Mouse (Mus musculus): Measurements from ENCODE around the gene Tex10. TPM values are rescaled to one million over a fixed set of nuclear protein-coding genes. Genes with fewer than 3 reads are reported as not detected.
A peak's percentile ranks its signal among the peaks of the same experiment; 100 is the strongest.
"Not testable (repeated sequence)": the region's sequence is repeated elsewhere in the genome, so short reads cannot be mapped to it uniquely, and the experiment has no call there.

Tex10 gene
- polyA plus RNA-seq, 1 experiment from 2014 or later: 40.8 TPM

GRCm38 (mm10) chr4:48454106-48454773 lies 19.0 kb downstream of the Tex10 start:
- H3K27me3 ChIP-seq: no peaks in the 10 kb centered on the region
- H3K36me3 ChIP-seq: peaks cover 67% of the 10 kb centered on the region
- no peak overlapping the region for H3K4me3 ChIP-seq
- 100% methylated on average over 2 of the region's 2 CpGs for WGBS
- H3K9ac ChIP-seq: no peak overlapping the region
- H3K4me1 ChIP-seq (replicated peaks): no peaks in the 10 kb centered on the region
- H3K9me3 ChIP-seq: no peaks in the 10 kb centered on the region
- no peak for ATAC-seq (ENCODE audit: low read depth)
- no peak overlapping the region for H3K27ac ChIP-seq (replicated peaks)
- no peak overlapping the region for H3K4me2 ChIP-seq

DNA sequence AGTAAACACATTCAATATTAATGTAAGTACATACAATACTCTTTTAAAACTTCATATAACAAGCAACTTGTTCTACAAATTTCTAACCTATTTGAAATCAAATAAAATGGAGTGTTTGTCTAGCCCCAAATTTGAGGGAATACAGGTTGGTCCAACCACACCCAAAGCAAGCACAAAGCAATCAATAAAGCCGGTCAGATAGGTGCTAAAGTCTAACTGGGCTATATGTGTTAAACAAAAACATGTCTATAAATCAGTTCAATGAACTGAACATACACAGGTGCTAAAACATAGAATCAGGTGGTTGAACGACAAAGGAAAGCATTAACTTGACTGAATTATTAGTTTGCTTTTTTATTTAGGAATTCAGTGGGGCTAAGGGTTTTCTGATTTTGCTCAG lies 45.2 kb downstream of the Tex10 start:
- Histone ChIP-seq H3K4me1 (replicated peaks) (peaks cover 10% of the 10 kb centered on the region), H3K27ac (replicated peaks) (no peak overlapping the region), H3K4me2 (no peak overlapping the region), H3K4me3 (no peak overlapping the region), H3K9ac (no peak overlapping the region), H3K36me3 (peaks cover 36% of the 10 kb centered on the region), H3K9me3 (no peaks in the 10 kb centered on the region), H3K27me3 (no peaks in the 10 kb centered on the region)
- ATAC-seq (ENCODE audit: low read depth): no peak
- WGBS: 90% methylated on average over 2 of the region's 2 CpGs

DNA sequence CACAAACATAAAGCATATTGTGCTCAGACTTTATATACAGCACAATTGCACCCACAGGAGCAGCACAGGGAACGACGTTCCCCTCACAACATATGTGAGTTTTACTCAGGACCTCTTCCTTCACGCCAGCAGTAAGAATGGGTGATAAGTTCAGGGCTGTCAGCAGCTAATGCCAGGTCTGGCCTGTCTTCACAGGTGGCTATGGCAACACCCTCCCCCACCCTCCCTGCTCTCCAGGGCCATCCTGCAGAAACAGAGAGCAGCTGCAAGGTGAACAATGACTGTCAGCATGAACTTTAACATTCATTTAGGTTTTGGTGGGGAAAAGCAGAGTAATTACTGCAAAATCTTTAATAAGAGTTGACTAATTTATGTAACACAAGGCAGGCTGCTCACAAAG lies 45.8 kb downstream of the Tex10 start:
- WGBS: 54% methylated on average over 3 of the region's 3 CpGs
- Histone ChIP-seq H3K4me3 (no peak overlapping the region), H3K36me3 (peaks cover 32% of the 10 kb centered on the region), H3K27me3 (no peaks in the 10 kb centered on the region), H3K9ac (no peak overlapping the region), H3K9me3 (no peaks in the 10 kb centered on the region), H3K4me1 (replicated peaks) (peaks cover 10% of the 10 kb centered on the region), H3K4me2 (no peak overlapping the region), H3K27ac (replicated peaks) (no peak overlapping the region)
- no peak for ATAC-seq (ENCODE audit: low read depth)

- Histone ChIP-seq H3K4me3 (no peak overlapping the region), H3K36me3 (peaks cover 25% of the 10 kb centered on the region), H3K27me3 (no peaks in the 10 kb centered on the region), H3K4me1 (replicated peaks) (peaks cover 10% of the 10 kb centered on the region), H3K9ac (no peak overlapping the region), H3K27ac (replicated peaks) (no peak overlapping the region), H3K4me2 (no peak overlapping the region), H3K9me3 (no peaks in the 10 kb centered on the region)
- WGBS: 60% methylated on average over 2 of the region's 2 CpGs
- no peak for ATAC-seq (ENCODE audit: low read depth)
Observed at GRCm38 (mm10) chr4:48423738-48424137, 49.5 kb downstream of the Tex10 start.

- 96% methylated on average over 1 of the region's 1 CpGs for WGBS
Observed at GRCm38 (mm10) chr4:48422633-48423032, 50.6 kb downstream of the Tex10 start.

DNA sequence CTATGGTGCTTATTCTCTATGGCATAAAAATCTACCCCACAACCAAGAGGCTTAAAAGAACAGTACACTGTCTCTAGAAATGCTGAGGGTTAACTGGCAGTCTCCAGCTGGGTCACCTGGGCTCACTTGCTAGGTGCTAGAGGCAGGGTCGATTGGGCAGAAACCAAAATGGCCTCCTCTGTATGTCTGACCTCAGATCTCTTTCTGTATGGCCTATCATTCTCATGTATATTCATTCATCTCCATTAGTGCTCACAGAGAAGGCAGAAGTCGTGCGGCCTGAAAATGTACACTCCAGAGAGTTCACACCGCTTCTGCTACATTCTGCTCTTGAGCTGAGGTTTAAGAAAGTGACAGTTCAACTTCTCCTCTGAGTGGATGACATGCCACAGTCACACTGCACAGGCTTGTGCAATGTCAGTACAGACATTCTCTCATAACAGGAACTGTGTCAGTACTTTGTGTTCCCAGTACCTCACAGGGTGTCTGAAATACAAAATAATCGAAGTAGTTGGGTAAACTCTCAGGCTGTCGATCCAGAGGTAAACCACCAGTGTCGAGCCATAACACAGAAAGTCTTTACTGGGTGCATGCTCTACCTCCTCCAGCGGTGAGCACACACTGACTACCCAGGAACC lies 54.3 kb downstream of the Tex10 start:
- H3K27me3 ChIP-seq: no peaks in the 10 kb centered on the region
- no peaks in the 10 kb centered on the region for H3K9me3 ChIP-seq
- no peak overlapping the region for H3K4me2 ChIP-seq
- no peaks in the 10 kb centered on the region for H3K4me1 ChIP-seq (replicated peaks)
- ATAC-seq (ENCODE audit: low read depth): no peak
- H3K36me3 ChIP-seq: peaks cover 21% of the 10 kb centered on the region
- no peak overlapping the region for H3K9ac ChIP-seq
- 88% methylated on average over 8 of the region's 8 CpGs for WGBS
- no peak overlapping the region for H3K27ac ChIP-seq (replicated peaks)
- H3K4me3 ChIP-seq: no peak overlapping the region

More at GRCm38 (mm10) chr4:48422633-48423032, 50.6 kb downstream of the Tex10 start:
- H3K27me3 ChIP-seq: no peaks in the 10 kb centered on the region
- no peak for ATAC-seq (ENCODE audit: low read depth)
- peaks cover 4% of the 10 kb centered on the region for H3K4me1 ChIP-seq (replicated peaks)
- H3K9me3 ChIP-seq: no peaks in the 10 kb centered on the region
- peaks cover 21% of the 10 kb centered on the region for H3K36me3 ChIP-seq
- H3K4me2 ChIP-seq: no peak overlapping the region
- H3K9ac ChIP-seq: no peak overlapping the region
- H3K27ac ChIP-seq (replicated peaks): no peak overlapping the region
- no peak overlapping the region for H3K4me3 ChIP-seq

- Histone ChIP-seq H3K4me3 (no peak overlapping the region), H3K9ac (no peak overlapping the region), H3K4me1 (replicated peaks) (no peaks in the 10 kb centered on the region), H3K27ac (replicated peaks) (no peak overlapping the region), H3K4me2 (no peak overlapping the region), H3K27me3 (no peaks in the 10 kb centered on the region), H3K9me3 (no peaks in the 10 kb centered on the region), H3K36me3 (peaks cover 6% of the 10 kb centered on the region; the same call in 1 of the 2 replicates)
- WGBS: 83% methylated on average over 10 of the region's 10 CpGs
- no peak for ATAC-seq (ENCODE audit: low read depth)
Observed at GRCm38 (mm10) chr4:48415838-48416335, 57.4 kb downstream of the Tex10 start.

- no peaks in the 10 kb centered on the region for H3K36me3 ChIP-seq
- H3K4me2 ChIP-seq: no peak overlapping the region
- 93% methylated on average over 8 of the region's 8 CpGs for WGBS
- no peak for ATAC-seq (ENCODE audit: low read depth)
- H3K27ac ChIP-seq (replicated peaks): no peak overlapping the region
- no peaks in the 10 kb centered on the region for H3K9me3 ChIP-seq
- no peaks in the 10 kb centered on the region for H3K4me1 ChIP-seq (replicated peaks)
- no peak overlapping the region for H3K4me3 ChIP-seq
- no peaks in the 10 kb centered on the region for H3K27me3 ChIP-seq
- H3K9ac ChIP-seq: no peak overlapping the region
Observed at GRCm38 (mm10) chr4:48413473-48413872, 59.8 kb downstream of the Tex10 start.

- 47% methylated on average over 18 of the region's 18 CpGs for WGBS
- Histone ChIP-seq H3K36me3 (no peaks in the 10 kb centered on the region), H3K27ac (replicated peaks) (no peak overlapping the region), H3K9me3 (no peaks in the 10 kb centered on the region), H3K4me1 (replicated peaks) (peaks cover 3% of the 10 kb centered on the region), H3K4me2 (peak overlapping the region; percentile 25; the same call in 1 of the 2 replicates), H3K27me3 (no peaks in the 10 kb centered on the region), H3K9ac (no peak overlapping the region), H3K4me3 (no peak overlapping the region)
- peak; percentile 43; the same call in 1 of the 2 replicates for ATAC-seq (ENCODE audit: low read depth)
Observed at GRCm38 (mm10) chr4:48407350-48408039, 65.8 kb downstream of the Tex10 start.

DNA sequence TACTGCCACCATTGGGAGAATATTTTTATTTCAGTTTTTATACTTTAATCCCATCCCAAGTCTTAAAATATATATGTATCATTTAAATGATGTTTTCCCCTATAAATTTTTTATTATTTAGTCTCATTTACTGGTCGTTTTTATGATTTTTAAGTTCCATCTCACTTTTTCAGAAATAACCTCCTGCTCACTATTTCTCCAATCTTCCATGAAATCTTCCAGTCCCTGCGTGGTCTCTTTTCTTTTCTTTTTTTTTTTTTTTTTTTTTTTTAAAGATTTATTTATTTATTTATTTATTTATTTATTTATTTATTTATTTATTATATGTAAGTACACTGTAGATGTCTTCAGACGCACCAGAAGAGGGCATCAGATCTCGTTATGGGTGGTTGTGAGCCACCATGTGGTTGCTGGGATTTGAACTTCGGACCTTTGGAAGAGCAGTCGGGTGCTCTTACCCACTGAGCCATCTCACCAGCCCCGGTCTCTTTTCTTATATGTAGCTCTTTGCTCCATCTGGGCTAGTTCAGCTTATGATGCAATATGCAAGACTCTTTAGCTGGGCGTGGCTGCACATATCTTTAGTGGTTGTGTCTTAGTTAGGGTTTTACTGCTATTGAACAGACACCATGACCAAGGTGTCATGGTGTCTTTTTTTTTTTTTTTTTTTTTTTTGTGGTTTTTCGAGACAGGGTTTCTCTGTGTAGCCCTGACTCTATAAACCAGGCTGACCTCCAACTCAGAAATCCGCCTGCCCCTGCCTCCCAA lies 67.4 kb downstream of the Tex10 start:
- H3K9ac ChIP-seq; H3K27ac ChIP-seq (replicated peaks); H3K4me3 ChIP-seq; H3K9me3 ChIP-seq; H3K4me1 ChIP-seq (replicated peaks); ATAC-seq (ENCODE audit: low read depth); H3K36me3 ChIP-seq; H3K4me2 ChIP-seq; H3K27me3 ChIP-seq: not testable (repeated sequence)
- WGBS: 88% methylated on average over 10 of the region's 10 CpGs

DNA sequence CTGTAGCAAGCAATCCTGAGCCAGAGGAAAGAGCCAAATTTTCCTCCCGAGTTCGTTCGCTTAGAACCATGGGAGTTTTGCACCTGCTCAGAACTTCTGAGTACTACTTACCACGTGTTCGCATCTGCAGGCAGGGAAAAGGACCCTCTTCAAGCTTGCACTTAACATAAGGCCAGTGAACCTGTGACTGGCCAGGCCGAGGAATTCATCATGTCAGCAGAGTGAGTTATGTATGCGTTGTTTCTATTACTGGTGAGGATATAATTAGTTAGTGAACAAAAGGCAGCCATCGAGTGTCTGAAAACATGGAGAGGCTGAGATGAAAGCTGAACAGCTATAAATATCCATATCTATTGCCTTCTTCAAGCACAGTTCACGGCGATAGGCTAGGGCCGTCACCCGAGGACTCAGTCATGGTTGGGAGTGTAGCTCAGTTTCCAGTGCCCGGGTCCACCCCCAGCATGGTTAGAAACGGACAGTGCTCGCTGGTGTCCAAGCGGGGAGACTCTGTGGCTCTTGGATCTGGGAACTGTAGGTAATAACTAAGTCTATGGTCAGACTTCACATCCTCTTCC lies 70.1 kb downstream of the Tex10 start:
- Histone ChIP-seq H3K4me3 (no peak overlapping the region), H3K27ac (replicated peaks) (no peak overlapping the region), H3K4me1 (replicated peaks) (peaks cover 4% of the 10 kb centered on the region), H3K9me3 (no peaks in the 10 kb centered on the region), H3K36me3 (no peaks in the 10 kb centered on the region), H3K27me3 (no peaks in the 10 kb centered on the region), H3K4me2 (no peak overlapping the region), H3K9ac (no peak overlapping the region)
- no peak for ATAC-seq (ENCODE audit: low read depth)
- WGBS: 58% methylated on average over 16 of the region's 16 CpGs

Measured in neural tube, embryonic 13.5 days (tissue).